Mouse (Mus musculus) right cerebral cortex, adult 18-20 months (tissue): ENCODE measurements around the gene Mylk.
"Not testable (repeated sequence)": the region's sequence is repeated elsewhere in the genome, so short reads cannot be mapped to it uniquely, and the experiment has no call there.

ENCODE experiments used
- DNase-seq: peaks from one replicate; pipeline ENCODE4 v3.0.0; 2022; ENCODE audit warnings: mixed read lengths

The Mylk gene

DNA sequence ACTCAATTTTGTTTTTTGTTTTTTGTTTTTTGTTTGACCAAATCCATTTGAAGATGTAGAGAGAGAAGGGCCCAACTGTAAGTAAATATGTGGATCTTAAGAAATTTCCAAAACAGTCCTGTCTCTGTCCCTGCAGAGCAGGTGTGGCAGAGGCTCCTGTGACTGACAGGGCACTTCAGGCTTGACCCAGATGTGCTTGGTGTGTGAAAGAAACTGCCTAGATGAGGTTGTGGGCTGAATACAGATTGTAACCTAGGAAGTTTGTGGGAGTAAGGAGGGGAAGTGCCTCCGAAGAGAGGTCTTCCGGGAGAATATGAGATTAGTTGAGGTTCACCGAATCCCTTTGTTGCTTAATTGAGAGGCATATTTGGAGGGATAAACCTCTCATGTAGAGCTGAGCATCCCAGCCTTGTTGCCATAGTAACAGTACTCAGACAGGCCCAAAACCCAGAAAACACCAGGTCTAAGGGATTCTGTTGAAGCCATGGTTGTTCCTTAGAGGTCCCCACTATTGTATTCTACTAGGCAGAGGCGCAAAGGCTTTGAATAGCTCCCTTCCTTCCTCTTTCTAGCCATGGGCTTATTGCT lies 27.5 kb downstream of the Mylk start:
- DNase-seq, result no peak

GRCm38 (mm10) chr16:34782442-34782841 lies 37.4 kb downstream of the Mylk start:
- no peak for DNase-seq

GRCm38 (mm10) chr16:34783536-34783935 lies 38.5 kb downstream of the Mylk start:
- no peak for DNase-seq

- no peak for DNase-seq
These were observed 39.7 kb downstream of the Mylk start for GRCm38 (mm10) chr16:34784675-34785074.

GRCm38 (mm10) chr16:34792555-34792954 lies 47.5 kb downstream of the Mylk start:
- DNase-seq, result no peak

DNA sequence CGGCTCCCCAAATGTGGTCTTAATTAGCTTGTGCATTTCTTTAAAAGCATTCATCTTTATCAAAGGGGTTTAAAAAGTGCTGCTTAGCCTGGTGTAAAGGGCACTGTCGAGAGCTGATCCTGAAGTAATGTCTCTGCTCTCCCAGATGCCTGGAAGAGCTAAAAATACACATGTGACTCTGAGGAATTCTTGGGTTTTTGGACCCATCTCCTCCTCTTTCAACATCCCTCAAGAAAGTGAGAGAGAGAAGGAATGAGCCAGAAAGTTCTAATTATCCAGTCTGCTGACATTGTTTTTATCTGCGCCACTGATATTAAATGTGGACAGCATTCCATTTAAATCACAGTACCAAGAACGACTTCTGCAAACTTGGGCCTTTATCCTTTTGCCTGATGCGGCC lies 48.0 kb downstream of the Mylk start:
- no peak for DNase-seq

GRCm38 (mm10) chr16:34801222-34801621 lies 56.2 kb downstream of the Mylk start:
- DNase-seq, result no peak

- no peak for DNase-seq
These were observed 59.4 kb downstream of the Mylk start for GRCm38 (mm10) chr16:34804286-34805010.

- DNase-seq, result no peak
These were observed 62.1 kb downstream of the Mylk start for GRCm38 (mm10) chr16:34806883-34807767.

GRCm38 (mm10) chr16:34807768-34808275 lies 62.8 kb downstream of the Mylk start:
- no peak for DNase-seq

DNA sequence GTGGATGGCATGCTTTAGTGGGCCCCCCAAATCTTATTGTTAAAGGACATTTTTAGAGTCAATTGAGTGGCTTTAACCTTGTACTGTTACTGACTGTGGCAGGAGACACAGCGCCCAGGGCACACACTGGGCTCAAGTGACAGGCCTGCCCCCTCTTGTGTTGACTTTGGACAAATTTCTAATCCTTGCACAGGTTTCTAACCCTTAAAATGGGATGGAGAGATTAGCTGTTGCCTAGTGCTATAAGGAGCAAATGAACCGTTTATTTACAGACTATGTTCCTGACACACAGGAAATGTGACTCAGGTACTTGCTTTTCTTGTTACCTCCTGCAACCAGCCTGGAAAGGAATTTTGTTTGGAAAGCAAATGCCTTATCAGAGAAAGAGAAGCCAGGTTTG lies 67.2 kb downstream of the Mylk start:
- DNase-seq, result no peak

- not testable (repeated sequence) for DNase-seq
These were observed 68.2 kb downstream of the Mylk start for GRCm38 (mm10) chr16:34813161-34813560.

GRCm38 (mm10) chr16:34813570-34813969 lies 68.6 kb downstream of the Mylk start:
- DNase-seq, result no peak

GRCm38 (mm10) chr16:34814612-34815011 lies 69.6 kb downstream of the Mylk start:
- DNase-seq, result no peak

DNA sequence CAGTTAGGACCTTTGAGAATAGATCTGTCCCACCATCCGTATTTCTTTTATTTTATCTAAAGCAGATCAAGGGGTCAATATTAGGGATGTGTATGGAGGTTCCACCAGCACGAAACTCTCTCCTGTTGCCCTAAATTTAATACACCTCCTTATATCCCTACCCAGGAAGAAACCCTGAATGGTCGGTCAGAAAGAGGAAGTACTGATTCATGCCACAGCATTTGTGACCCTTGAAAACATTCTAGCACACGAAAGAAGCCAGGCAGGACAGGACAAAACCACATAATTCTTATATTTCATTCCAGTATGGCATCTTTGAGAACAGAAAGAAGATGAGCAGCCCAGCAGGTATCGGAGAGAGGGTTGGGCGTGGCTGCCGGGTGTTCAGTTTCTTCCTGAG lies 71.5 kb downstream of the Mylk start:
- DNase-seq, result no peak

DNA sequence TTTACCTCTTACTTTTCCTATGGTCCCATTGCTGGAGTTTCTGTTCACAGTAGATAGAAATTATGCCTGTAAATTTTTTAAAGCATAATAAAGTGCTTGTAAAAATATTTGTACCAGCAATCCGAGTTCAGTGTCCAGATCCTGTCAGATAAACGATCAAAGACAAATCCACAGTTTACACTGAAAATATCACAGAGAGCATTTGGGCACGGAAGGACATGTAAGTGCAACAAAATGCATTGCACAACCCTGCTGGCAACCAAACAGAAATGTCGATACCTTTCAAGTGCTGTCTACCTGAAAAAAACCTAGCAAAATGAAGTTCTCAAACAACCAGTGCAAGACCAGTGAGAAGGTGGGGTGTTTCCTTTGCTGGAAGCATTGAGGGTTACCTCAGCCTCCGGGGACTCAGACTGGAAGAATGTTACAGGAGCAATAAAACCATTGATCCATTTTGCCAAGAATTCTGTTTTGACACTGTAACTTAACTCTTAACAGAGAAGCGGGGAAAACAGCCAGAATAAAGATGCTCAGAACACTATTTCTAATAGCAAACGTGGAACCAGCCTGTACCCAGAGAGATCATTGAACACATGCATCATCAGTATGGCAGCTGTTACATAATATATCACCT lies 80.2 kb downstream of the Mylk start:
- DNase-seq, result no peak

DNA sequence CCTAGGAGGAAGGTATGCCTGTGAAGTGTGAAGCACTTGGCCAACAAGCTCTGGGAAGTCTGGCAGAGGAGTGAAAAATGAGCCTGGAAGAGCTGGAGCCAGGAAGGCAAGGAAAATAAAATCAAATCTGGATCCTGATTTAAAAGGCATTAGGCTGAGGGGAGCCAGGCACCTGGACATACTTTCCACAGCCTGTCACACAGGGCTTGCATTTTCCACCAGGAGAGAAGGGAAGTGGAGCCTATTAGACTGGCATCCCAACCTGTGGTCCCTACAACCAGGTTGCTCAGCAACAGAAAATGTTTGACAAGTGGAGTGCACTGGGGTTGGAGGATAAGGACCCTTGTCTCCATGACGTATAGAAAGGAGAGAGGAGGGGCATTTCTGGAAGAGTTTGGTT lies 89.5 kb downstream of the Mylk start:
- no peak for DNase-seq

DNA sequence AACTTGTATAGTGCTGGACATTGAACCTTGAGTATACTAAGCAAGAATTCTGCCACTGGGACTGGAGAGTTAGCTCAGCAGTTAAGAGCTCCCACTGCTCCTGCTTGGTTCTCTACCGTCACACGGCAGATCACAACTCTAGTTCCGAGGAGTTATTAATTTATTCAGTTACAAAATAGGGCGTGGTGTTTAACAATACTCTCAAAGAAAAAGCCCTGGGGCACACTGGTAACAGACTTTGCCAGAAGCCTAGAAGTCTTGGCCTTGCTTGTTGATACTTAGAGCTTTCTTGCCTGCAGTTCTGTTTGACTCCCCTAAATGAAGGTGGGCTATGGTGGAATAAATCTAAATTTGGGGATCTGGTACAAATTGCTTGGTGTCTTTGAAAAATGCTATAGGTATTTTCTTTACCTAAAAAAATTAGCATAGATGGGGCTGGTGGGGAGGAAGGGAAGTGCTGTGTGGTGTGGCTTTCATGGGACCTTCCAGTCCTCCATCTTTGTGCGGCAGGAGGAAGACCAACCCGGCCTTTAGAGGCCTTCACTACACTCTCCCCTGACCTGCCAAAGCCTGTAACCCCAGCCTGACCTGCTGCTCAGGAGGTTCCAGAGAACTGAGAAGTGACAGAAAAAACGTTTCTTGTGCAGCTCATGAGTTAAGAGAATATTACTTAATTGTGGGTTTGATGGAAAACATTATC lies 94.1 kb downstream of the Mylk start:
- DNase-seq, result no peak

GRCm38 (mm10) chr16:34839704-34840331 lies 94.8 kb downstream of the Mylk start:
- DNase-seq, result no peak

GRCm38 (mm10) chr16:34844783-34845182 lies 99.8 kb downstream of the Mylk start:
- no peak for DNase-seq

DNA sequence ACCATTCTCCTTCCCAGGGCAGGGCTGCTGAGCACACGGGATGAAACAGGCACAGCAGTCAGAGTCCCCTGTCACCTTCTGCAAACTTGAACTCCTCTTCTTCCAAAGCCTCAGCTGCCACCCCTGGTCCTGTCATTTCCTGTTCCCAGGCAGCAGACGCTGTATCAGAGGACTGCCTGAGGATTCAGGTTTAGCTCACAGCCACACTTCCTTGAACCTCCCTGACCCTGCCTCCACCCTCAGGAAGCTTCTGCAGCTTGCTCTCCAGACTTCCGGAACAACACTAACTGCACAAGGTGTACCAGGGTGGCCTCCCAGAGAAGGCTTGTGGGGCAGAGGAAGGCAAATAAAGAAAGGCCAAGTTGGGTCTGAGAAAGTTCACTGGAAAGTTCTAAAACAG lies 102.6 kb downstream of the Mylk start:
- DNase-seq, result no peak

DNA sequence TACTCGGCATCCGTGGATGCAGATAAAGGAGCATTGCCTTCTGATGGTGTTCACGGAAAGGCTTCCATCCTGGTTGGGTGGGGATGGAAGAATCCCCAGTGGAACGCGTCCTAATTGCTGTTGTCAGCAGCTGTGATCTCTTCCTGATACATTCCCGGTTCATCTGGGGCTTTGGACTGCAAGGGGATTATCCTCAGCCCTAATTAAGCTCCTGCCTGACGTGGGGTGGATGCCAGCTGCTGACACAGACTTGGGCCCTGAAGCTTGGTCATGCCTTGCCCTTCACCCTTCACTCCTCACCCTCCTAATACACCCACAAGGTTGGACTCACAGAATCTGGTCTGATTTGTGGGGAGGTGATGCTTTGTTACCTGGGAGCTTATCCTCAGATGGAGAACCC lies 109.1 kb downstream of the Mylk start:
- no peak for DNase-seq
